Mouse (Mus musculus): ENCODE results near the gene 3110082J24Rik. TPM values are rescaled to one million over a fixed set of nuclear protein-coding genes. Genes with fewer than 3 reads are reported as not detected.

3110082J24Rik gene
- polyA plus RNA-seq, 1 experiment from 2014 or later: not detected

GRCm38 (mm10) chr5:30114761-30115140 is 8.9 kb upstream of the 3110082J24Rik start:
- peaks cover 29% of the 10 kb centered on the region for H3K4me1 ChIP-seq
- H3K9me3 ChIP-seq: no peaks in the 10 kb centered on the region
- no peak overlapping the region for H3K27ac ChIP-seq
- H3K4me3 ChIP-seq (replicated peaks): peak overlapping the region; percentile 56
- H3K27me3 ChIP-seq (replicated peaks): peaks cover 32% of the 10 kb centered on the region
- H3K36me3 ChIP-seq: peaks cover 15% of the 10 kb centered on the region; the same call in 1 of the 2 replicates
- under 1% methylated on average over 28 of the region's 28 CpGs for WGBS
- peak overlapping the region; percentile 94 for H3K4me2 ChIP-seq
- peak overlapping the region; percentile 30; the same call in 1 of the 2 replicates for H3K9ac ChIP-seq
- ATAC-seq (ENCODE audit: insufficient read depth, low FRiP score, low read depth): no peak

- H3K9me3 ChIP-seq: no peaks in the 10 kb centered on the region
- H3K27ac ChIP-seq: no peak overlapping the region
- peaks cover 12% of the 10 kb centered on the region; the same call in 1 of the 2 replicates for H3K36me3 ChIP-seq
- H3K4me1 ChIP-seq: peaks cover 29% of the 10 kb centered on the region
- peak overlapping the region; percentile 56 for H3K4me3 ChIP-seq (replicated peaks)
- H3K27me3 ChIP-seq (replicated peaks): peaks cover 32% of the 10 kb centered on the region
- H3K4me2 ChIP-seq: peak overlapping the region; percentile 94
- peak overlapping the region; percentile 30; the same call in 1 of the 2 replicates for H3K9ac ChIP-seq
- 1% methylated on average over 103 of the region's 103 CpGs for whole genome bisulfite sequencing
- peak; percentile 54 for ATAC-seq (ENCODE audit: insufficient read depth, low FRiP score, low read depth)
Measured at GRCm38 (mm10) chr5:30113881-30114760, 8.2 kb upstream of the 3110082J24Rik start.

GRCm38 (mm10) chr5:30112533-30113068 is 6.7 kb upstream of the 3110082J24Rik start:
- ATAC-seq (ENCODE audit: insufficient read depth, low FRiP score, low read depth): no peak
- H3K27ac ChIP-seq: no peak overlapping the region
- no peak overlapping the region for H3K4me2 ChIP-seq
- peaks cover 38% of the 10 kb centered on the region for H3K27me3 ChIP-seq (replicated peaks)
- H3K4me3 ChIP-seq (replicated peaks): no peak overlapping the region
- H3K9me3 ChIP-seq: no peaks in the 10 kb centered on the region
- no peak overlapping the region for H3K9ac ChIP-seq
- H3K4me1 ChIP-seq: peaks cover 29% of the 10 kb centered on the region
- H3K36me3 ChIP-seq: no peaks in the 10 kb centered on the region
- 76% methylated on average over 3 of the region's 3 CpGs for WGBS

- WGBS: 66% methylated on average over 3 of the region's 3 CpGs
- Histone ChIP-seq H3K9ac (no peak overlapping the region), H3K4me1 (peaks cover 29% of the 10 kb centered on the region), H3K4me3 (replicated peaks) (no peak overlapping the region; the same call in 1 of the 2 replicates), H3K4me2 (no peak overlapping the region), H3K9me3 (no peaks in the 10 kb centered on the region), H3K36me3 (no peaks in the 10 kb centered on the region), H3K27me3 (replicated peaks) (peaks cover 46% of the 10 kb centered on the region), H3K27ac (no peak overlapping the region)
- ATAC-seq (ENCODE audit: insufficient read depth, low FRiP score, low read depth): no peak
Measured at GRCm38 (mm10) chr5:30111771-30112170, 5.9 kb upstream of the 3110082J24Rik start.

- WGBS: 3% methylated on average over 18 of the region's 18 CpGs
- ATAC-seq (ENCODE audit: insufficient read depth, low FRiP score, low read depth): peak; percentile 45; the same call in 1 of the 2 replicates
- Histone ChIP-seq H3K9me3 (no peaks in the 10 kb centered on the region), H3K27me3 (replicated peaks) (peaks cover 53% of the 10 kb centered on the region), H3K4me3 (replicated peaks) (peak overlapping the region; percentile 26; the same call in 1 of the 2 replicates), H3K4me1 (peaks cover 29% of the 10 kb centered on the region), H3K9ac (no peak overlapping the region), H3K36me3 (no peaks in the 10 kb centered on the region), H3K27ac (no peak overlapping the region), H3K4me2 (peak overlapping the region; percentile 50)
Measured at GRCm38 (mm10) chr5:30111126-30111525, 5.2 kb upstream of the 3110082J24Rik start.

- Histone ChIP-seq H3K9me3 (no peaks in the 10 kb centered on the region), H3K4me2 (peak overlapping the region; percentile 50), H3K9ac (no peak overlapping the region), H3K27ac (no peak overlapping the region), H3K4me1 (peaks cover 31% of the 10 kb centered on the region), H3K4me3 (replicated peaks) (peak overlapping the region; percentile 26; the same call in 1 of the 2 replicates), H3K36me3 (no peaks in the 10 kb centered on the region), H3K27me3 (replicated peaks) (peaks cover 54% of the 10 kb centered on the region)
- ATAC-seq (ENCODE audit: insufficient read depth, low FRiP score, low read depth): no peak
- 16% methylated on average over 22 of the region's 22 CpGs for WGBS
Measured at GRCm38 (mm10) chr5:30110371-30111060, 4.6 kb upstream of the 3110082J24Rik start.

- 62% methylated on average over 2 of the region's 2 CpGs for WGBS
- ATAC-seq (ENCODE audit: insufficient read depth, low FRiP score, low read depth): no peak
- Histone ChIP-seq H3K27me3 (replicated peaks) (peaks cover 56% of the 10 kb centered on the region), H3K36me3 (no peaks in the 10 kb centered on the region), H3K27ac (no peak overlapping the region), H3K9ac (no peak overlapping the region), H3K9me3 (no peaks in the 10 kb centered on the region), H3K4me1 (peaks cover 36% of the 10 kb centered on the region), H3K4me3 (replicated peaks) (no peak overlapping the region), H3K4me2 (0 out of 2 replicates have a peak overlapping the region, but pooled peaks have one; percentile 50)
Measured at GRCm38 (mm10) chr5:30109899-30110298, 4.0 kb upstream of the 3110082J24Rik start.

GRCm38 (mm10) chr5:30108233-30108632 is 2.3 kb upstream of the 3110082J24Rik start:
- H3K36me3 ChIP-seq: no peaks in the 10 kb centered on the region
- peaks cover 28% of the 10 kb centered on the region for H3K4me1 ChIP-seq
- H3K9me3 ChIP-seq: no peaks in the 10 kb centered on the region
- no peak overlapping the region for H3K9ac ChIP-seq
- no peak overlapping the region for H3K27ac ChIP-seq
- peaks cover 54% of the 10 kb centered on the region for H3K27me3 ChIP-seq (replicated peaks)
- ATAC-seq (ENCODE audit: insufficient read depth, low FRiP score, low read depth): no peak
- 80% methylated on average over 6 of the region's 6 CpGs for WGBS
- no peak overlapping the region for H3K4me2 ChIP-seq
- no peak overlapping the region for H3K4me3 ChIP-seq (replicated peaks)

DNA sequence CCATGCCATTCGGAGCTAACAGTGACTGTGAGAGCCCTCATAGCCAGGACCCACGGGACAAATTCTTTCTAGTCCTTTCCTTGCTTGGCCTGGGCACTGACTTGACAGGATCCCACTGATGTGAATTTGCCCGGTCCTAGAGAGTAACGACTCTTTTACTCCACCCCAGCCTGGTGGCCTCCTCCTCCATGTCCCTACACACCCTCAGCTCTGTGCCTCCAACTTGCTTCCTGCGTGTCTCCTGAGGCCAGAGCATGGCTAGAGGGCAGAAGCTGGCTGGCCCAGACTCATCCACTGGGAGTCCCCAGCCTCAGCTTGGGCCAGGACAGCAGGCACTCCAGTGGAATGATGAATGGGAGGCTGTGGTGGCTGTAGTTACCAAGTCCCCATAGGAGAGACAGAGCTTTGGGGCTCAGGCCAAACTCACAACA is 1.7 kb upstream of the 3110082J24Rik start:
- Histone ChIP-seq H3K27me3 (replicated peaks) (peaks cover 52% of the 10 kb centered on the region), H3K4me3 (replicated peaks) (no peak overlapping the region), H3K27ac (no peak overlapping the region), H3K4me1 (peaks cover 28% of the 10 kb centered on the region), H3K36me3 (no peaks in the 10 kb centered on the region), H3K4me2 (no peak overlapping the region), H3K9ac (no peak overlapping the region), H3K9me3 (no peaks in the 10 kb centered on the region)
- ATAC-seq (ENCODE audit: insufficient read depth, low FRiP score, low read depth): no peak
- 23% methylated on average over 5 of the region's 5 CpGs for WGBS

DNA sequence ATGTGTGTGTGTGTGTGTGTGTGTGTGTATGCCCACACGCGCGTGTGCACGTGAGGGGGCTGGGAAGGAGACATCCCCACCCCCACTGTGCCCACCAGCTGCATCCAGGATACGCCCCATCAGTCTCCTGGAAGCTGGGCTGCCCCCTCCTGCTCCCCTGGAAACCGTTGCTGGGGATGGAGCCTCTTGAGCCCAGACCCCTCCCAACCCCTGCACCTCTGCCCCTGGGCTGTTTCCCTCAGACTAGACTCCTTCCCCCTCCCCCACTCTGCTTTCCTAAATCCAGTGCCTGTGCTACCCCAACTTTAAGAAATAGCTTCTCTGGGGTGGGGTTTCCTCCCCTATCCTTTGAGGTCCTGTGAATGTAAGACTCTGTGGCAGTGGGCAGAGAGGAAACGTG is 1.3 kb upstream of the 3110082J24Rik start:
- Histone ChIP-seq H3K4me1 (peaks cover 28% of the 10 kb centered on the region), H3K9ac (no peak overlapping the region), H3K36me3 (no peaks in the 10 kb centered on the region), H3K4me3 (replicated peaks) (no peak overlapping the region), H3K27me3 (replicated peaks) (peaks cover 49% of the 10 kb centered on the region), H3K4me2 (no peak overlapping the region), H3K9me3 (no peaks in the 10 kb centered on the region), H3K27ac (no peak overlapping the region)
- ATAC-seq (ENCODE audit: insufficient read depth, low FRiP score, low read depth): no peak
- WGBS: 15% methylated on average over 7 of the region's 7 CpGs

DNA sequence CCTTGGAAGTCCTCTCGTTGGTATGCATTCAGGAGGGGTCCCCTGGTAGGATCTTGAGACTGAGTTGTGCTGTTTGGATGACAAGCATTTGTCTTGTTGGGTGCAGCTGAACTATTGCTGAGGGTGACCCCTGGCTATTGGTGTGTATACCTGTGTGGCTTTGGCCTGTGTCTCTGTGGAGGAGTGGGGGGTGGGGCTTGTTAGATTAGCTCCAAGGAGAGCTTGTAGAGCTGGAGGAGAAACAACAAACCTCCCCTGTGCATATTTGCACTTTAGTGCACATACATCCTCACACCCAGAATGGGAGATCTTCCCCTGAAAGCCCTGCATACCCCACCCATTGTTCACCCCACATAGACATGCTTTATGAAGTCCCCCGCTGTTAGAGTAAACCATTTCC is 870 bp upstream of the 3110082J24Rik start:
- no peak overlapping the region for H3K4me3 ChIP-seq (replicated peaks)
- no peak overlapping the region for H3K9ac ChIP-seq
- no peak for ATAC-seq (ENCODE audit: insufficient read depth, low FRiP score, low read depth)
- H3K27me3 ChIP-seq (replicated peaks): peaks cover 49% of the 10 kb centered on the region
- peaks cover 27% of the 10 kb centered on the region for H3K4me1 ChIP-seq
- H3K9me3 ChIP-seq: no peaks in the 10 kb centered on the region
- H3K4me2 ChIP-seq: no peak overlapping the region
- 33% methylated on average over 2 of the region's 2 CpGs for WGBS
- H3K36me3 ChIP-seq: no peaks in the 10 kb centered on the region
- H3K27ac ChIP-seq: no peak overlapping the region
